Mouse (Mus musculus) olfactory bulb, adult 2 months (tissue): ENCODE results near the gene Smoc2.

Experiments used
- CTCF ChIP-seq: fragments of 200-500 bp; IDR thresholded peaks from 2 replicates; pipeline ENCODE4 v1.5.1; 2012; ENCODE audit warnings: low read depth, mild to moderate bottlenecking, low read length, moderate library complexity; ENCODE audit not compliant: insufficient read depth
- POLR2A ChIP-seq: fragments of 200-500 bp; IDR thresholded peaks from 2 replicates; pipeline ENCODE4 v1.6.1; 2012; ENCODE audit warnings: mild to moderate bottlenecking, low read depth, low read length, moderate library complexity; ENCODE audit not compliant: insufficient read depth

DNA sequence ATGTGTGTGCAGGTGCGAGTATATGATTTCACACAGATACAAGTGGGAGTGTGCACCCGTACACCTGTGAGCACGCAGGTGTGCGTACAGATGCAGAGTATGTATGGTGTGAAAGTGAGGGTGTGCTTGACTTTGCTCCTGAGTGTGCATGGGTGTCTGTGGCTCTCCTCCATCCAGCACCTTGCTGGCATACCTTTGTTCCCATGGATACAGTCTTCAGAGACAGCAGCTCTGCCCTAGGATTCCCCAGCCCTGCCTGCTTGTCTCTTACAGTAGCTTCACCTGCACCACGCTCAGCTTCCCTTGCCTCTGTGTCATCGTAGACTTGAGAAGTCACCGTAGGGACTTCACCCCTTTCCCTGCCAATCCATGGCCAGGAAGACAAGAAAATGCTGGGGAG lies 51.2 kb downstream of the Smoc2 start:
- TF ChIP-seq CTCF, result no peak
- TF ChIP-seq POLR2A, result no peak
